ENCODE assay signal across 11 mouse cellular contexts in genomic region chr4:145013760-145014631, GRCm38 (mm10).
DNase-seq lines count a peak whose midpoint lies in the region; ATAC-seq and TF ChIP-seq lines count a peak whose summit lies in the region.
"Had no signal": no experiment of that assay in that cellular context is flagged by ENCODE, and none has a peak within 500 bp of the region (broad histone marks: within the 10 kb centered on the region; RNA-seq: fewer than 3 reads in every experiment).

No protein-coding gene starts in this region.

- no peak overlapping the region for H3K4me2 ChIP-seq in limb, embryonic 15.5 days
- H3K4me2 ChIP-seq in intestine, postnatal 0 days (replicated peaks; ENCODE audit: low read depth), result no peak overlapping the region
- H3K4me2 ChIP-seq: midbrain, embryonic 13.5 days had no signal

- H3K27me3 ChIP-seq in limb, embryonic 15.5 days, result no peaks in the 10 kb centered on the region
- H3K27me3 ChIP-seq in limb, embryonic 10.5 days (ENCODE audit: low read depth, poor library complexity, severe bottlenecking), result no peaks in the 10 kb centered on the region
- no peaks in the 10 kb centered on the region for H3K27me3 ChIP-seq in Patski
- H3K27me3 ChIP-seq in intestine, postnatal 0 days (replicated peaks; ENCODE audit: control insufficient read depth, insufficient read depth, low read length), result no peaks in the 10 kb centered on the region
- H3K27me3 ChIP-seq: midbrain, embryonic 13.5 days had no signal

- H3K36me3 ChIP-seq in limb, embryonic 15.5 days, result peaks cover 29% of the 10 kb centered on the region
- H3K36me3 ChIP-seq in limb, embryonic 10.5 days, result peaks cover 18% of the 10 kb centered on the region
- peaks cover 24% of the 10 kb centered on the region for H3K36me3 ChIP-seq in intestine, postnatal 0 days (ENCODE audit: control insufficient read depth, insufficient read depth)

- no peak overlapping the region for H3K4me3 ChIP-seq in limb, embryonic 15.5 days
- H3K4me3 ChIP-seq in limb, embryonic 10.5 days, result no peak overlapping the region
- no peak overlapping the region for H3K4me3 ChIP-seq in intestine, postnatal 0 days (ENCODE audit: low read depth, low read length)
- H3K4me3 ChIP-seq: embryonic facial prominence, embryonic 10.5 days; midbrain, embryonic 13.5 days had no signal

- H3K4me1 ChIP-seq in limb, embryonic 15.5 days, result peaks cover 40% of the 10 kb centered on the region
- H3K4me1 ChIP-seq in limb, embryonic 10.5 days, result peaks cover 27% of the 10 kb centered on the region
- peaks cover 15% of the 10 kb centered on the region for H3K4me1 ChIP-seq in intestine, postnatal 0 days (replicated peaks; ENCODE audit: control insufficient read depth, insufficient read depth, low read length)
- H3K4me1 ChIP-seq: midbrain, embryonic 13.5 days had no signal

- H3K27ac ChIP-seq in limb, embryonic 15.5 days, result peak overlapping the region; percentile 77
- H3K27ac ChIP-seq in limb, embryonic 10.5 days, result no peak overlapping the region
- H3K27ac ChIP-seq in intestine, postnatal 0 days (ENCODE audit: low read depth, low read length), result peak overlapping the region; percentile 41
- H3K27ac ChIP-seq: embryonic facial prominence, embryonic 10.5 days; midbrain, embryonic 13.5 days had no signal

- DNase-seq in limb, embryonic 10.5 days (ENCODE audit: low spot score), result no peak
- DNase-seq in Patski (ENCODE audit: low read depth, low spot score), result peak; percentile 77
- DNase-seq in kidney, postnatal 25 days, result peak; percentile 67 to 77
- DNase-seq in retina, postnatal 1 day, result no peak
- no peak for DNase-seq in embryo, embryonic 11 days
- no peak for DNase-seq in adrenal gland, postnatal 36 days
- DNase-seq: adrenal gland, postnatal 14 days had no signal

- POLR2A ChIA-PET in Patski (lab: Charles Lee), result interaction anchor here (0.6 to 2.2 kb wide), 9 partner anchors 12 to 121 kb away, joined by 3 to 6 read pairs (median 4); partner anchors contain the start of gene Dhrs3

- no peak for TF ChIP-seq CTCF in Patski (IDR thresholded peaks at IDR 0.05)
- TF ChIP-seq CTCF in intestine, postnatal 0 days (IDR thresholded peaks at IDR 0.05; ENCODE audit: low read depth), result no peak

- H3K9me3 ChIP-seq in limb, embryonic 15.5 days, result no peaks in the 10 kb centered on the region
- H3K9me3 ChIP-seq in limb, embryonic 10.5 days (replicated peaks), result no peaks in the 10 kb centered on the region
- H3K9me3 ChIP-seq in intestine, postnatal 0 days (ENCODE audit: control insufficient read depth), result no peaks in the 10 kb centered on the region
- H3K9me3 ChIP-seq: embryonic facial prominence, embryonic 10.5 days; midbrain, embryonic 13.5 days had no signal

- H3K9ac ChIP-seq in limb, embryonic 15.5 days, result no peak overlapping the region
- no peak overlapping the region for H3K9ac ChIP-seq in intestine, postnatal 0 days (ENCODE audit: low read depth, low read length)
- H3K9ac ChIP-seq: midbrain, embryonic 13.5 days had no signal

- peak; percentile 40; the same call in 1 of the 2 replicates for ATAC-seq in limb, embryonic 15.5 days (ENCODE audit: insufficient number of reproducible peaks, low FRiP score, low TSS enrichment, low read depth)
- ATAC-seq in Patski, result peak; percentile 65
- peak; percentile 13; the same call in 1 of the 2 replicates for ATAC-seq in intestine, postnatal 0 days
- ATAC-seq: midbrain, embryonic 13.5 days had no signal

- 73% methylated on average over 7 of the region's 7 CpGs for WGBS in limb, embryonic 15.5 days
- 84% methylated on average over 7 of the region's 7 CpGs for WGBS in limb, embryonic 10.5 days
- WGBS in intestine, postnatal 0 days, result 42% methylated on average over 7 of the region's 7 CpGs

- CTCF ChIA-PET in Patski (lab: Charles Lee), result interaction anchor here (0.9 to 2.2 kb wide), 3 partner anchors 21 to 80 kb away, joined by 3 to 6 read pairs (median 3); no protein-coding TSS in a partner anchor

- in situ Hi-C loops in Patski (cut with MboI; ENCODE audit: low pct_unique_long_range_greater_than_20kb), result loop anchor here (25.0 kb wide), 1 partner anchor 1727 kb away; the partner anchor contains the start of gene Pdpn

Comparison
In these comparisons a context has a peak if more than half of its experiments do, and no peak if none do; other contexts are left out.
1. ATAC-seq: peak in every context shown above with its lines; median percentile 65 in Patski; 40 in limb, embryonic 15.5 days; 13 in intestine, postnatal 0 days.
2. DNase-seq: peak in Patski (single experiment) and kidney, postnatal 25 days (2 of 2); none in limb, embryonic 10.5 days (single experiment), retina, postnatal 1 day (single experiment), embryo, embryonic 11 days (single experiment) and adrenal gland, postnatal 36 days (0 of 2).